Mouse (Mus musculus) cerebral cortex, adult 2 months (tissue): ENCODE measurements around the gene Ccdc141.

Experiments used
- WGBS: fragments of 180-500 bp; shearing (Covaris S2); methylation state at CpG from one replicate; pipeline ENCODE4 v1.1.7; 2018; 5-methylcytosine and 5-hydroxymethylcytosine counted together

The Ccdc141 gene

GRCm38 (mm10) chr2:77174313-77174712, 3.9 kb upstream of the Ccdc141 start:
- 74% methylated on average over 2 of the region's 2 CpGs for WGBS

GRCm38 (mm10) chr2:77173821-77174220, 3.4 kb upstream of the Ccdc141 start:
- 91% methylated on average over 6 of the region's 6 CpGs for WGBS

- 60% methylated on average over 6 of the region's 6 CpGs for WGBS
These were observed 2.9 kb upstream of the Ccdc141 start for GRCm38 (mm10) chr2:77173366-77173765.

- 56% methylated on average over 10 of the region's 10 CpGs for WGBS
These were observed 1.8 kb upstream of the Ccdc141 start for GRCm38 (mm10) chr2:77172241-77172671.

- 19% methylated on average over 23 of the region's 23 CpGs for WGBS
These were observed 1.2 kb upstream of the Ccdc141 start for GRCm38 (mm10) chr2:77171444-77172240.

GRCm38 (mm10) chr2:77169916-77170632, 362 bp downstream of the Ccdc141 start:
- WGBS: 11% methylated on average over 21 of the region's 21 CpGs

- 82% methylated on average over 4 of the region's 4 CpGs for WGBS
These were observed 1.2 kb downstream of the Ccdc141 start for GRCm38 (mm10) chr2:77169218-77169617.

- 88% methylated on average over 7 of the region's 7 CpGs for whole genome bisulfite sequencing
These were observed 1.7 kb downstream of the Ccdc141 start for GRCm38 (mm10) chr2:77168781-77169180.

- WGBS: 83% methylated on average over 13 of the region's 13 CpGs
These were observed 2.3 kb downstream of the Ccdc141 start for GRCm38 (mm10) chr2:77168081-77168685.

- 49% methylated on average over 4 of the region's 4 CpGs for WGBS
These were observed 4.1 kb downstream of the Ccdc141 start for GRCm38 (mm10) chr2:77166366-77166765.

GRCm38 (mm10) chr2:77164662-77165061, 5.8 kb downstream of the Ccdc141 start:
- 87% methylated on average over 3 of the region's 3 CpGs for WGBS

- WGBS: 89% methylated on average over 3 of the region's 3 CpGs
These were observed 7.1 kb downstream of the Ccdc141 start for GRCm38 (mm10) chr2:77163381-77163780.

GRCm38 (mm10) chr2:77162135-77162534, 8.3 kb downstream of the Ccdc141 start:
- WGBS: 86% methylated on average over 3 of the region's 3 CpGs

GRCm38 (mm10) chr2:77157546-77157945, 12.9 kb downstream of the Ccdc141 start:
- 97% methylated on average over 4 of the region's 4 CpGs for WGBS

- WGBS: 75% methylated on average over 4 of the region's 4 CpGs
These were observed 16.4 kb downstream of the Ccdc141 start for GRCm38 (mm10) chr2:77154080-77154479.

- WGBS: 90% methylated on average over 8 of the region's 8 CpGs
These were observed 19.2 kb downstream of the Ccdc141 start for GRCm38 (mm10) chr2:77151255-77151654.

- WGBS: 49% methylated on average over 2 of the region's 2 CpGs
These were observed 20.9 kb downstream of the Ccdc141 start for GRCm38 (mm10) chr2:77149576-77149975.

- 69% methylated on average over 4 of the region's 4 CpGs for WGBS
These were observed 22.2 kb downstream of the Ccdc141 start for GRCm38 (mm10) chr2:77148215-77148614.

- 85% methylated on average over 2 of the region's 2 CpGs for WGBS
These were observed 23.5 kb downstream of the Ccdc141 start for GRCm38 (mm10) chr2:77146968-77147367.

- WGBS: 87% methylated on average over 3 of the region's 3 CpGs
These were observed 24.1 kb downstream of the Ccdc141 start for GRCm38 (mm10) chr2:77146291-77146690.

GRCm38 (mm10) chr2:77143536-77143935, 26.9 kb downstream of the Ccdc141 start:
- WGBS: 49% methylated on average over 6 of the region's 6 CpGs

GRCm38 (mm10) chr2:77138879-77139278, 31.6 kb downstream of the Ccdc141 start:
- 86% methylated on average over 6 of the region's 6 CpGs for WGBS

- WGBS: 64% methylated on average over 1 of the region's 1 CpGs
These were observed 35.5 kb downstream of the Ccdc141 start for GRCm38 (mm10) chr2:77134906-77135305.
